Mouse (Mus musculus) G1E-ER4 (cell line): ENCODE measurements around the gene Rnf217. TPM values are rescaled to one million over a fixed set of nuclear protein-coding genes. Genes with fewer than 3 reads are reported as not detected.

Source experiments
- GATA1 ChIP-seq: IDR thresholded peaks from one replicate; pipeline ENCODE4 v1.8.0; 2012; ENCODE audit warnings: low read length, inconsistent platforms
- polyA plus RNA-seq: library from polyadenylated mRNA; stranded (reverse); fragments of >175 nt; gene quantifications from 2 replicates; pipeline ENCODE4 v1.2.3, GENCODE M21; 2012

Rnf217 gene
- polyA plus RNA-seq = not detected in 2 replicates

DNA sequence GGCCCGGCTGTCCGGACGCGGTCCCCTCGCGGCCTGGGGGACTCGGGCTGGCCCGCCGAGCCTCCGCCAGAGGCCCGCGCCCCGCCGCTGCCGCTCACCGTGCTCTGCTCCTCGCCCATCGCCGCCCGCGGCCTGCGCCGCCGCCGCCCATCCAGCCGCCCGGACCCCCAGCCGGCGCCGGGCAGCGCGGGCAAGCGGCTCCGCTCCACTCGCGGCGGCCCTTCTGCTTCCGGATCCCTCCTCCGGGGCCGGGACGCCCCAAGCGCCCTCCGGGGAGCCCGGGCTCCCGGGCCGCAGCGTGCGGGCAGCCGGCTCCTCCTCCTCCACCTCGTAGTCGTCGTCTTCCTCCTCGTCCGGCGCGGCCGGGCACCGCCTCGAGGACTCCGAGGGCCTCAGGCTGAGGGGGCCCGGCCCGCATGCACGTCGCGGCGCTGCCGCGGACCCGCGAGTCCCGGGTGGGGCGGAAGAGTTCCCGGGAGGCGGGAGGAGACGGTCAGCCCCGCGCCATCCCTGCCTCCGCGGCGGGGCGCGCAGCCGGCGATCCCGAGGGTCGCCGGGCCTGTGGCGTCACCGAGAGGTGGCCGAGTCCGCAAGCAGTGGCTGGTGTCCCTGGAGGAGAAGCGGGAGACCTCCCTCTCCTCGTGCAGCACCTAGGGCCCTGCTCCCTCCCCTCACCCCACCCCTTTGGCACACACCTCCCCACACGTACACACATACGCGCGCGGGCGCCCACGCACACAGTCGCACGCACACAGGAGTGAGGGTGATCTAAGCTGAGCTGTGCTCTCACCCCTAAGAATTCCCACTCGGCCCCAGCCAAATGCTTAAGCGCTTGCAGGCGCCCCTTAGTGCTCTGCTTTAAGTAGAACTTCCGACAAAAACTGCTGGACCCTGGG is at the start of gene Rnf217:
Gene Rnf217 (minus strand): TSS at position 119 of the 896 bp plus-strand sequence.
- TF ChIP-seq GATA1 = no peak

DNA sequence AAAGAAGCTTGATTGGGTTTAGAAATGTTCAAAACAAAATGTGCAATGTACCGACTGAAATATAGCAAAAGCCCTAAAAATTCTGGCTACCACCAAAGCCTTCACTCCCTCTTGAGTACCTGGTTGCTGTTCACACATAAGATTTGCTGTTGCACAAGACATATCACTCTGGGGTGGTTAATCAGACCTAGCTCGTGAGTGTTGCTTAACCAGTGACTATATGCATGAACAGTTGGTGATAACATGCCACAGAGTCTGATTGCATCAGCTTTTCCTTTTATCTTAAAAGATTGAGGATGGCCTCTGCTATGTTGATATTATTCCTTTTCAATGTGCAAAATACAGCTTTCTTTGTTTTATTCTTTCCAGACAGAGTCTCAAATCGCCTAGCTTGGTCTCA is 38.3 kb upstream of the Rnf217 start:
- TF ChIP-seq GATA1 = no peak

DNA sequence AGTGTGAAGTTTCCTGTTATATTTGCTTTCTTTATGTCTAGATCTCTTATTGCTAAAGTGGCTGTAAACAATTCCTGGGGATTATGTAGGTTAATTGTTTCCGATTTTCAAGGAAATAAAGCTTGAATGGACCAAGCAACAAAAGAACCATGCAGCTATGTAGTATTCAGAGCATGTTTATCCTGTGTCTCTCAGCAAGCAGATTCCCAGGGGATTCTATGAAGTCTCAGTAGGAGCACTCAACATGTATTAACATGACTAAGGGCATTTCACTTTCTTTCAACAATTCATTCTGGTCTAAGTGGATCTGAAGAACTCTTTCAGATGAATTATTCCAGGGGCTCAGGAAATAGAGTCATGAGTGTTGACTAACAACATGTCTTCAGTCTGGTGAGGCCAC is 37.1 kb upstream of the Rnf217 start:
- TF ChIP-seq GATA1 = no peak

DNA sequence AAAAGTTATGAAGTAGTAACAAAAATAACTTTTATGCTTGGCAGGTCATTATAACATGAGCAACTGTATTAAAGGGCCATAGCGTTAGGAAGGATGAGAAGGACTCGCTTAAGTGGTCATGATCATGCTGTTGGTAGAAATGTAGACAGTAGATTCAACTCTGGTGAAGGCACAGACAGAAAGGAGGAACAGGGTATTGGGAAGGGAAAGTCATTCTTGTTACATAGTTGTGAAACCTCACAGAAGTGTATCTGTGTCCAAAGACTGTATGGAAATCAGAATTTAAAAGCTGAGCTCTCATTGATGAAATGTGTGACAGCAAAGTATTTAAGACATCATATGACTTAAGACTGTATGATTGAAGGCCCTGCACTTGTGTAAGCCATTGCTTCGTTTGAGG is 26.1 kb upstream of the Rnf217 start:
- no peak for TF ChIP-seq GATA1

DNA sequence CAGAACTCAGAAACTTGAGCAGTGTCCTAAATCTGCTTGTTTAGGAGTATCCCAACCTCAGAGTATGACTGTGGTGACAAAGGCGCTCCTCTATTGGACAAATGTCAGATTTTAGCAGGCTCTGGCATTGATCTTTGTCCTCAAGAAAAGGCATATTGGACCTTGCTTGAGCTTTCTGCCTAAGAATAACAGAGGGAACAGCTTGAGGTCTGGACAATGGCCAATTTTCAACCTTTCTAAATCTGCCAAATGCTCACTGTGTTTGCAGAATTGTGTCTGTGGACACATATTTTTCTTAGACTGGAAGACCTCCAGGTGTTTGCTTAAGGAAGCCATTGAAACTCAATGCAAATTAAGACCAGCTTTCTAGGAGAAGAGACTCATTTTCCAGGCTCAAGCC is 23.0 kb upstream of the Rnf217 start:
- no peak for TF ChIP-seq GATA1

DNA sequence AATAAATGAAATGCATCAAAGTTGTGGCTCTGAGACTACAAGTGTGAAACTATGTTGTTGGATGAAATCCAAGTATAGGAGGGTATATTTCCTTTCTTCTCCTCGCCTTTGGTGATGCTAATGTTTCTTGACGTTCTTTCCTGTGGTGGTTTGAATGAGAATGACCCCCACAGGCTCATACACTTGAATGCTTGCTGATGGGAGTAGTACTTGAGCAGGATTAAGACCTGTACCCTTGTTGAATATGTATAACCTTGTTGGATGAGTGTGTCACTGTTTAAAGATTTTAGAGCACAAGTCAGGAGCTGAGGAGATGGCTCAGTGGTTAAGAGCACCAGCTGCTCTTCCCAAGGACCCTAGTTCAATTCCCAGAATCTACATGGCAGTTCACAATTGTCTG is 6.4 kb upstream of the Rnf217 start:
- TF ChIP-seq GATA1 = no peak

DNA sequence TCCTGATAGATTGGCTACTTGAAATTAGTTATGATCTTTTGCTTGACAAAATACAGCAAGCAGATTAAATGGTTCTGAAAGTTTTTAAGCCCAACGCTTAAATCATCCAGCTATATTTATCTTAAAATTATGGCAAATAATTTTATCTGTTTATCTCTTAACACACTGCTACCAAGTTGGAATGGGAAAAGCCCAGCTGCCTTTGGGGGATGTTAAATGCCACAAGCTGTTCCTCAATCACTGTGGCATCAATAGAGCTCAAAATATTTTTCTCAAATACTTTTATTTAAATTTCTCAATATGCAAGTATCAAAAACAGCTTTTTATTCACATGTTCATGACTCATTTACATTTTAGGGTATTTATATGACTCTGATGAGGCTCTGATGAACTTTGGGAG is 5.1 kb upstream of the Rnf217 start:
- TF ChIP-seq GATA1 = no peak

DNA sequence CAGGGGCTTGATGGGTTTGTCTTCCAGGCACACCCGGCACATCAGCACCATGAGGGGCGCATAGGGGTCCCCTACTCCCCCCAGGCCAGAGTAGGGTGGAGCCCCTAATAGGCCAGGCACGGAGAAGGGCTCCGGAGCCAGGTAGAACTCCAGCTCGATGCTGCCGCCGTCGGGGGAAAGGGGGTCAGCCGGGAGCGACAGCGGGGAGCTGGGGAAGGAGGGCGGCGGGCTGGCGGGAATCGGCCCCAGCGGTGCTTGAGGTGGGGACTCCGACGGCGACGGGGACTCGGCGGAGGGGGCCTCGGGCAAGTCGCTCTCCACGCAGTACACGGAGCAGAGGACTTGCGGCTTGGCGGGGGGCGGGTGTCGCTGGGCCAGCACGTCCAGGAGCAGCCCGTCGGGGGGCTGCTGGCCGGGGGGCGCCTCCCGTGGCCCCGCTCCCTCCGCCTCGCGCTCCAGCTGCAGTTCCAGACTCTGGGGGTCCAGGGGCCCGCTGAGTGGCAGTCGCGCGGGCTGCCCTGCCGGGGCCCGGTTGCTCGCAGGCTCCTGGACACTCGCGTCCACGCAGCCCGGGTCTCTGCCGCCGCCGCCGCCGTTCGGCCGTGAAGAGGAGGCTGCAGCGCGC is 431 bp downstream of the Rnf217 start:
- no peak for TF ChIP-seq GATA1

DNA sequence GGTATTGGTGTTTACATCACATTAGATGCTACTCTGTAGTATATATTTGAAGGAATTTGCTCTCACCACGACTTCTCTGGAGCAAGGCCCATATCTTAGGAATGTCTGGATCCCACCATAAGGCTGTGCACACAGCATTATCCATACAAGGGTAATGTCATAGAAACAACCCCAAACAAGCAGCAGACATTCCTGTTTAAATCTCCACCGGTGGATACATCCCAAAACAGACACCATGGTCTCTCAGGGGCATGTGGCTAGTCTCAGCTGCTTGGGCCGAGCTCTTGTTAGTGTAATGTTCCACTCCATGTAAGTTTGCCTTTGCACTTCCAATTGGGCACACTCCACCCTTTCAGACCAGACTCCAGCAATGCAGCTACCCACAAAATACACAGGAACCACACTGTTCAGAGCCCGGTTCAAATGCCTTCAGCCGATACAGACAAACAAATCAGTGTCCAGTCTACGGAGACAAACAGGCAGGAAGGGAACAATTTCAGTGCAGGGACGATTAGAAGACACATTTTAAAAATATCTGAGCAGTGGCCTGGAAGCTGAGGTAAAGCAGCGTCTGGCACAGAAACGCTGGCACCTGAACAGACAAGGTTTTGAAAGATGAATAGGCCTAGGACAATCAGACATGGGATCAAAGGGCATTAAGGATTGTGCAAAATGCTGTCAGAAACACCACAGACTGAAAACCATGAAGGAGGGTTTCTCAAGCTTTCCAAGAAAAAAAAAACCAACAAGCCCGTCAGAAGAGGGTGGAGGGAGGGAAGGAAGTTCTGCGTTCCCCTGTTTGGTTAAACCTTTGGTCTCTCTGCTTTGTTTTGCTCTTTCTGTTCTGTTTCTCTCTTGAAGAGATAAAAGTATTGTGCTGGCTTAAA is 1.8 kb downstream of the Rnf217 start:
- no peak for TF ChIP-seq GATA1

DNA sequence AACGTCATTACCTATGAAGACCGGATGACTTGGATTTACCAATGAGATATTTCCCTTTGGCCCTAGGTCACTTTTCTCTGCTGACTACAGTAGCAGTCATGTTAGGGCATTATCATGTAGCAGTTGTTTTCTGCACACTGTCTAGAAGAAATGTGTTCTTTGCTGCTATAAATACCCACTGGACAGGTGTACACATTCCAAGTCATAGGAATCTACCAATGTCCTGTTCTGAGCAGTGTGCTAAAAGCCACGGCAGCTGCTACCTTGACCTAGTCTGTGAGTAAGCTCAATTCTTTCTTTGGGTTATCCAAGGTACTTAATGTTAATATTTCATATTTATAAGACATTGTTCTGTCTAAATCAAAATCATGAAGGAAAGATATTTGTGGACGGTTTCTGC is 5.1 kb downstream of the Rnf217 start:
- TF ChIP-seq GATA1 = no peak

DNA sequence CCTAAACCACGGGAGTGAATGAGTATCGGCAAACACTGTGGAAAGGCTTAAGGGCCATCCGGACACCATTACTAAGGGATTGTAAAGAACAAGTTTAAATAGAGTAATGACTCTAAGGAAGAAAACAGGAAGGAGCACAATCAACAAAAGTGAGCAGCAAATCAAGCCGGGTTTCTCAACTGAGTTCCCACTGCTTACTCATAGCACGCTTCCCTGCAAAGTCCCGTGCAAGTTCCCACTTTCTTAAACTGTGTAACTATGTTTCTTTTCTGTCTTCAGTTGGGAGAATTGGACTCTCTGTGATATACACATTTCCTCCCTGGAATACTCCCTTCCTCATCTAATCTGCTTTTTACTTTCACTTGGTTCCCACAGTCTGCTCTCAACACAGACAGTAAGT is 8.9 kb downstream of the Rnf217 start:
- TF ChIP-seq GATA1 = no peak

DNA sequence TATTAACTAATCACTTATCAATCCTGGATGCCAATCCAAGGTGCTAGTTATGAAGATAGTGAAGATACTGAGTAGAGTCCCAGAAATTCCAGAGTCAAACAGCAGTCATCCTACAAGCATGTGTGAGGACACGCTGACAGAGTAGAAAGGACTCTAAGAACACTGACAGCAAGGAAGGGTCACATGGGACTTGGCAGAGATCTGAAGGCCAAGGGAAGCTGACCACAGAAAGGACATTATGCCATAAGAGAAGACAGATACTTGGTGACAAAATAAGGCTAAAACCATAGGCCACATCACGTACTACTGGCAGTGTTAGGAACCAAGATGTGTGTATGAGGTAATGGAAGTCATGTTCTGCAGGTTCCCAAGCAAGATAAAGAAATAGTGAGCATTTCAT is 11.1 kb downstream of the Rnf217 start:
- TF ChIP-seq GATA1 = no peak

DNA sequence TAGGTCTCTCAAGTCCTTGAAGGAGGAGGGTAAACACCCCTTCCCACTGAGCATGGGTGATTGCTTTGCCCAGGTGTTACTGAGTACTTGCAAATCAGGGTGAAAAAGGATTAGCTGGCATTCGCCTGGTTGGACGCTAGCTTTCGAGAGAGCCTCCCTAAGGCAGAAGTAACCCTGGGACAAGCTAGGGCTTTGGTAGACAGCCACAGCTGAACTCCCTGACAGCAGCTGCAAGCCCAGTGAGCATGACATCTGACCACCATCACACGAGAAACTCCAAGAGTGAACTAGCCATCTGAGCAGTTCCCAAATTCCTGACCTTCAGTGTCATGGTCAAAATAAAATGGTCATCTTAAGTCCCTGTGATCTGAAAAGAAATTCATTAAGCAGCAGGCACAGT is 12.2 kb downstream of the Rnf217 start:
- no peak for TF ChIP-seq GATA1

DNA sequence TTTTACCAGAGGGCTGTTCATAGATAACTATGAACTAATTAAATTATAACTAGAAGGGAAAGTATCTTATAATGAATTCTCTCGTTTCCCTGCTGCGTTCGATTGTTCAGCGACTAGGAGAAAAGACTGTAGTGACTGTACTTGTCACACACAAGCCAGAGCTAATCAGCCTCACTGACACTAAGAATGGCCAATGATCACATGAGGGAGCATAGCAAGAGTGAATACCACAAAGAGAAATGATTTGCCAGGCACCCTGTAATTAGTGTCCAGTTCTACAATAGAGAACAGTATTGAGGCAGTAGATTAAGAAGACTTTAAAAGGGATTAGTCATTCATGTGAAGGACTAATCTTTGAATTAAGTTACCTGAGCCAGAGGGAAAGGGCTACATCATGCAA is 13.7 kb downstream of the Rnf217 start:
- no peak for TF ChIP-seq GATA1

DNA sequence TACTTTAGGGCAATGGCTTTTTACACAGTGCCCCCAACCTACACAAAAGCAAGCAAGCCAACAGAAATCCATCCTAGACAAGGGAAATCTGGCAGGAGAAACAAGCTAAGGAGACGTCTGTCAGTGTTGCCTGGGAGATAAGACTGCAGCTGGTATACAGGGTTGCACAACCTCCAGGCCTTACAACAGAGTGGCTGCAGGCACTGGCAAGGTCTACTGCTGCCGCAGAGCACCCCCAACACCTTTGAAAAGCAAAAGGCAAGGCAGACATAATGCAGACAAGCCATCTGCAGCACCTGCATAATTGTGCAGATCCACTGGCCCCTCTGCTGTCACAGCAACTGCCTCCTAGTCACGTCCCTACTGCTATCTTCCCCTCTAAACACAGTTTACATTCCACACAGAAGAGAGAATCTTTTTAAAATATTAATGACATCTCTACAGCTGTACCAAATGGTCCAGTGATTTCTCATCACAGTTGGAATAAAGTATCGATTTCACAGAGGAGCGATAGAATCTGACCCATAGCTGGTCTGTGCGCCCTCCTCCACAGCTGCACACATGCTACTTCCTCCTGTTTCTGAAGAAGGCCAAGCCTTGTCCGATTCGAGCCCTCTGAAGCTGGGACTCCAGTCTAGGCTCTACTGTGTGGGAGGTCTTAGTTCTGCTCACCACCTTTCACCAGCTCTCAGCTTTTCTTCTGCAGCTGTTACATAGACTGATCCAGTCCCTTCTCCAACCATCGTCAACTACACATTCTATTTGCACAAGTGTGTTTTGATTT is 16.1 kb downstream of the Rnf217 start:
- TF ChIP-seq GATA1 = no peak
